In genomic region chr6:100212820-100213219, GRCm38 (mm10) we compare ENCODE assay signal across 10 mouse cellular contexts.
A peak's percentile ranks its signal among the peaks of the same experiment; 100 is the strongest.
DNase-seq lines count a peak whose midpoint lies in the region; ATAC-seq and TF ChIP-seq lines count a peak whose summit lies in the region.
"Had no signal": no experiment of that assay in that cellular context is flagged by ENCODE, and none has a peak within 500 bp of the region (broad histone marks: within the 10 kb centered on the region; RNA-seq: fewer than 3 reads in every experiment).

No protein-coding gene starts in this region.

- WGBS in heart, embryonic 13.5 days, result 24% methylated on average over 7 of the region's 7 CpGs
- 79% methylated on average over 7 of the region's 7 CpGs for WGBS in heart, adult 2 months
- 12% methylated on average over 7 of the region's 7 CpGs for WGBS in embryonic facial prominence, embryonic 15.5 days

- peaks cover 60% of the 10 kb centered on the region for H3K4me1 ChIP-seq in heart, embryonic 13.5 days
- H3K4me1 ChIP-seq in heart, adult 2 months (ENCODE audit: control insufficient read depth, insufficient read depth, low read length), result peaks cover 10% of the 10 kb centered on the region
- H3K4me1 ChIP-seq in ES-Bruce4 (ENCODE audit: control insufficient read depth, insufficient read depth, low read length), result peaks cover 8% of the 10 kb centered on the region
- peaks cover 40% of the 10 kb centered on the region for H3K4me1 ChIP-seq in embryonic facial prominence, embryonic 15.5 days

- no peak overlapping the region for H3K4me3 ChIP-seq in heart, embryonic 13.5 days
- no peak overlapping the region for H3K4me3 ChIP-seq in heart, adult 2 months
- H3K4me3 ChIP-seq in ES-Bruce4 (ENCODE audit: low read depth, low read length), result no peak overlapping the region
- H3K4me3 ChIP-seq in embryonic facial prominence, embryonic 15.5 days (replicated peaks), result no peak overlapping the region

- no peak for TF ChIP-seq CTCF in heart, adult 2 months (IDR thresholded peaks at IDR 0.05)
- TF ChIP-seq CTCF in ES-Bruce4 (IDR thresholded peaks at IDR 0.05; ENCODE audit: low read depth, low read length), result no peak

- TF ChIP-seq EP300 in heart, adult 2 months (IDR thresholded peaks at IDR 0.05; ENCODE audit: insufficient read depth, low read depth, low read length), result no peak
- TF ChIP-seq EP300 in ES-Bruce4 (IDR thresholded peaks at IDR 0.05; ENCODE audit: insufficient read depth, low read depth, low read length), result peak; percentile 69

- H3K9me3 ChIP-seq in heart, embryonic 13.5 days, result no peaks in the 10 kb centered on the region
- H3K9me3 ChIP-seq in ES-Bruce4 (replicated peaks; ENCODE audit: control insufficient read depth, insufficient read depth, low read length, poor library complexity, severe bottlenecking), result no peaks in the 10 kb centered on the region
- no peaks in the 10 kb centered on the region for H3K9me3 ChIP-seq in embryonic facial prominence, embryonic 15.5 days (replicated peaks)

- DNase-seq in heart, adult 2 months, result no peak
- peak; percentile 37 for DNase-seq in mesoderm, embryonic 11.5 days (ENCODE audit: low read depth, low spot score)
- DNase-seq in yolk sac, embryonic 10.5 days (ENCODE audit: low spot score), result no peak
- no peak for DNase-seq in retina, embryonic 14.5 days (ENCODE audit: low spot score)
- no peak for DNase-seq in urinary bladder, postnatal 25 days (ENCODE audit: low spot score)
- DNase-seq: B cell, adult 2 months; kidney, adult 11 months had no signal

- intact Hi-C loops in heart, adult 2 months (cut with DNase I), result no loop called here

- H3K27me3 ChIP-seq in heart, embryonic 13.5 days (replicated peaks), result peaks cover 10% of the 10 kb centered on the region
- no peaks in the 10 kb centered on the region for H3K27me3 ChIP-seq in heart, adult 2 months (ENCODE audit: control insufficient read depth, insufficient read depth, low read length)
- no peaks in the 10 kb centered on the region for H3K27me3 ChIP-seq in ES-Bruce4 (ENCODE audit: control insufficient read depth, insufficient read depth, low read length, poor library complexity, severe bottlenecking)
- H3K27me3 ChIP-seq in embryonic facial prominence, embryonic 15.5 days, result peaks cover 6% of the 10 kb centered on the region; the same call in 1 of the 2 replicates

- TF ChIP-seq POLR2A in heart, adult 2 months (IDR thresholded peaks at IDR 0.05; ENCODE audit: insufficient read depth, low read depth, low read length), result no peak
- no peak for TF ChIP-seq POLR2A in ES-Bruce4 (IDR thresholded peaks at IDR 0.05; ENCODE audit: insufficient read depth, low read length)

- no peak overlapping the region for H3K4me2 ChIP-seq in heart, embryonic 13.5 days
- H3K4me2 ChIP-seq in embryonic facial prominence, embryonic 15.5 days (replicated peaks), result no peak overlapping the region

- no peak for ATAC-seq in heart, embryonic 13.5 days (ENCODE audit: extremely low read depth, insufficient number of reproducible peaks, low FRiP score, low TSS enrichment)
- ATAC-seq in embryonic facial prominence, embryonic 15.5 days (ENCODE audit: insufficient number of reproducible peaks, low FRiP score, low TSS enrichment, low read depth), result peak; percentile 46; the same call in 1 of the 2 replicates

- no peaks in the 10 kb centered on the region for H3K36me3 ChIP-seq in heart, embryonic 13.5 days
- H3K36me3 ChIP-seq in heart, adult 2 months (ENCODE audit: control insufficient read depth, insufficient read depth, low read length), result no peaks in the 10 kb centered on the region
- no peaks in the 10 kb centered on the region for H3K36me3 ChIP-seq in ES-Bruce4 (ENCODE audit: control insufficient read depth, insufficient read depth, low read length, poor library complexity, severe bottlenecking)
- no peaks in the 10 kb centered on the region for H3K36me3 ChIP-seq in embryonic facial prominence, embryonic 15.5 days

- H3K27ac ChIP-seq in heart, embryonic 13.5 days (replicated peaks), result no peak overlapping the region
- no peak overlapping the region for H3K27ac ChIP-seq in heart, adult 2 months
- no peak overlapping the region for H3K27ac ChIP-seq in ES-Bruce4 (ENCODE audit: insufficient read depth, low read length)
- H3K27ac ChIP-seq in embryonic facial prominence, embryonic 15.5 days (replicated peaks), result no peak overlapping the region

- 0 out of 2 replicates have a peak overlapping the region, but pooled peaks have one; percentile 30 for H3K9ac ChIP-seq in heart, embryonic 13.5 days
- no peak overlapping the region for H3K9ac ChIP-seq in heart, adult 2 months (ENCODE audit: low read depth, low read length)
- H3K9ac ChIP-seq in ES-Bruce4 (ENCODE audit: low read depth, poor library complexity, severe bottlenecking), result no peak overlapping the region
- no peak overlapping the region for H3K9ac ChIP-seq in embryonic facial prominence, embryonic 15.5 days

- H3K79me2 ChIP-seq in heart, adult 2 months (replicated peaks; ENCODE audit: control insufficient read depth, insufficient read depth, low read length), result no peaks in the 10 kb centered on the region
